Mouse (Mus musculus) stomach, embryonic 15.5 days (tissue): Measurements from ENCODE around the gene Sept6. TPM values are rescaled to one million over a fixed set of nuclear protein-coding genes. Genes with fewer than 3 reads are reported as not detected.
A peak's percentile ranks its signal among the peaks of the same experiment; 100 is the strongest.

Source experiments
- ATAC-seq: fragments of 200-750 bp; cut with Nextera tagmentation; 2 replicates; pipeline ENCODE4 v1.8.0; 2017; ENCODE audit warnings: low read depth, moderate number of reproducible peaks, moderate TSS enrichment; ENCODE audit not compliant: insufficient read depth, low FRiP score
- H3K27ac ChIP-seq: fragments of 300-500 bp; sonication (generic); 2 replicates; pipeline ENCODE4 v1.5.1; 2015; ENCODE audit warnings: mild to moderate bottlenecking, inconsistent platforms
- H3K27me3 ChIP-seq: fragments of 300-500 bp; sonication (generic); replicated peaks from 2 replicates; pipeline ENCODE4 v1.6.1; 2015; ENCODE audit warnings: inconsistent platforms
- H3K36me3 ChIP-seq: fragments of 300-500 bp; sonication (generic); 2 replicates; pipeline ENCODE4 v1.6.1; 2015; ENCODE audit warnings: inconsistent platforms
- H3K4me1 ChIP-seq: fragments of 300-500 bp; sonication (generic); 2 replicates; pipeline ENCODE4 v1.6.1; 2015; ENCODE audit warnings: inconsistent platforms
- H3K4me2 ChIP-seq: fragments of 300-500 bp; sonication (generic); 2 replicates; pipeline ENCODE4 v1.6.1; 2015; ENCODE audit warnings: mild to moderate bottlenecking, inconsistent platforms
- H3K4me3 ChIP-seq: fragments of 300-500 bp; sonication (generic); replicated peaks from 2 replicates; pipeline ENCODE4 v1.5.1; 2015; ENCODE audit warnings: inconsistent platforms
- H3K9ac ChIP-seq: fragments of 300-500 bp; sonication (generic); 2 replicates; pipeline ENCODE4 v1.6.1; 2015; ENCODE audit warnings: inconsistent platforms
- H3K9me3 ChIP-seq: fragments of 300-500 bp; sonication (generic); 2 replicates; pipeline ENCODE4 v1.6.1; 2016; ENCODE audit warnings: inconsistent platforms
- WGBS: fragments of 180-500 bp; shearing (Covaris S2); methylation state at CpG from one replicate; pipeline ENCODE4 v1.1.7; 2015; 5-methylcytosine and 5-hydroxymethylcytosine counted together
- polyA plus RNA-seq: library from polyadenylated mRNA; unstranded; fragments of >200 nt; fragmentation: Nextera tagmentation; extraction: Ambion mirVana; gene quantifications from 2 replicates; pipeline ENCODE4 v1.2.1, GENCODE M21; 2015

Sept6 gene
- polyA plus RNA-seq, 1 experiment from 2014 or later, result 15.9 TPM

DNA sequence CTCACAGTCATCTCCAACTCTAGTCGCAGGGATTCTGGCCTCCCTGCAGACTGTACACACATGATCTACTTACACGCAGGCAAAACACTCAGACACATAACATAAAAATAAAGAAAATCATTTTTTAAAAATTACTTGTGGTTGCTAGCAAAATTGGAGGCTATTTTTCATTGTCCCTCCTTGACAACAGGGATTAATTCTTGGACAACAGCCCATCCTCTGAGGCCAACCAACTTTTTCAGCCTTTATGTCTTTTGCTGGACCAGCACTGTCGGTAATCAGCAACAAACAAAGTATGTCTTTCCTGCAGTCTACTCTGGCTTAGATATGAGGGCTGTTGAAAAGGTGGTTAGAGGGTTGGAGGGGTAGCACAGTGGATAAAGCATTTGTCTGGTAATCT, 50.5 kb downstream of the Sept6 start:
- no peak for ATAC-seq
- Histone ChIP-seq H3K4me1 (no peaks in the 10 kb centered on the region), H3K9me3 (no peaks in the 10 kb centered on the region), H3K36me3 (no peaks in the 10 kb centered on the region), H3K27me3 (no peaks in the 10 kb centered on the region), H3K4me3 (no peak overlapping the region), H3K27ac (no peak overlapping the region), H3K9ac (no peak overlapping the region), H3K4me2 (no peak overlapping the region)
- 63% methylated on average over 3 of the region's 3 CpGs for WGBS

DNA sequence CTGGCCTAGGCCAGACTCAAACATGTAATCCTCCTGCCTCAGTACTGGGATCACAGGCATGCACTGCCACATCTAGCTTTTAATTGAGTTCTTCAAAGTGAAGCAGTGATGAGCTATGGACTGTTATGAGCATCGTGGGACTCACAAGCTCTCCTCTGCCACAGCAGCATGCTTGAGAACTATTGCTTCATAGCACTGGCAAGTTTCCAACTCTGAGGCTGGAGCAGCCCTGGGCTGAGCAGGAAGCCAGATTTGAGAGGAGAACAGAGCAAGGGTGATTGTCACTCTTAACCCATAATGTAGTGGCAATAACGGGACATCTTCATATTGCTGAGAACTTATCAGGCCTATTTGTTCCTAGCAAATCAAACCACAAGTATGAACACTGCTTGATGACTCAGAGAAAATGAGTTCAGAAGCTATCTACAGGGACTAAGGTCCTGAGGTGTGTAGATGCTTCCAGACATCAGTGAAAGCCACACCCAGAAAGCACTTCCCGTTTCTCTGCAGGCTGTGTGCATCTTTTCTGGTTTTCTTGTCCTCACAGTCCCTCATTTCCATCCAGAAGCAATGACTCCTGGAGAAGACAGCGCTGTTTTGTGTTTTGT, 51.7 kb downstream of the Sept6 start:
- no peak overlapping the region for H3K4me2 ChIP-seq
- H3K36me3 ChIP-seq, result no peaks in the 10 kb centered on the region
- no peaks in the 10 kb centered on the region for H3K9me3 ChIP-seq
- WGBS, result 61% methylated on average over 4 of the region's 4 CpGs
- ATAC-seq, result no peak
- H3K9ac ChIP-seq, result no peak overlapping the region
- no peaks in the 10 kb centered on the region for H3K4me1 ChIP-seq
- no peak overlapping the region for H3K27ac ChIP-seq
- H3K4me3 ChIP-seq, result no peak overlapping the region
- no peaks in the 10 kb centered on the region for H3K27me3 ChIP-seq

DNA sequence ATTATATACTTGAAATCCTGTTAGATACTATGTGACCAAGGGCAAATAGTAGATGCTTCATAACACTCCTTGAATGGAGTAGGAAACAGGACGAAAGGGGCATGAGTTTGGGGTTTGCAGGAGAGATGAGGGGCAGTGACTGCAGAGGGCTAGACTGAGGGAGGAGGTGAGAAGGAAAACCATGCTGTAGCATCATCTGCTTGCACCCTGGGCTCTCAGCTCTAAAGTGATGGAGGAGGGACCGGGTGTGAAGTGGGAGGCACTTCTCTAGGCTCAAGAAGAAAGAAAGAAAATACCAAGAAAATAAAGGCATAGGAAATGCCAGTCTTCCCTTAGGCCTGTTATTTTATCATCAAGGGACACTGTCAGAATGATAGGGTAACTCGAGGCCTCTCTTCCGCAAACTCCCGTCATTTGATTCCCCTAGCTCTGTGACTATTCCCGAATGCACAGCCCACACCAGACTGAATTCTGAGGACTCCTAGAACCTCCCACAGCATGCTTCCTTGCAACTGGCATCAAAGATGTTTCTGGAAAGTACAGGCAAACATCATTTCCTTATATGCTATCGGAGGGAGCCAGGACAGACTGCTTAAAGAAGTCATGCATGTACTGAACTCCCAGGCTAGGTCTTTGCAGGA, 56.1 kb downstream of the Sept6 start:
- H3K4me2 ChIP-seq, result no peak overlapping the region
- no peaks in the 10 kb centered on the region for H3K27me3 ChIP-seq
- ATAC-seq, result no peak
- H3K4me3 ChIP-seq, result no peak overlapping the region
- no peak overlapping the region for H3K27ac ChIP-seq
- H3K9me3 ChIP-seq, result no peaks in the 10 kb centered on the region
- H3K9ac ChIP-seq, result no peak overlapping the region
- 62% methylated on average over 7 of the region's 7 CpGs for WGBS
- H3K4me1 ChIP-seq, result no peaks in the 10 kb centered on the region
- H3K36me3 ChIP-seq, result no peaks in the 10 kb centered on the region

DNA sequence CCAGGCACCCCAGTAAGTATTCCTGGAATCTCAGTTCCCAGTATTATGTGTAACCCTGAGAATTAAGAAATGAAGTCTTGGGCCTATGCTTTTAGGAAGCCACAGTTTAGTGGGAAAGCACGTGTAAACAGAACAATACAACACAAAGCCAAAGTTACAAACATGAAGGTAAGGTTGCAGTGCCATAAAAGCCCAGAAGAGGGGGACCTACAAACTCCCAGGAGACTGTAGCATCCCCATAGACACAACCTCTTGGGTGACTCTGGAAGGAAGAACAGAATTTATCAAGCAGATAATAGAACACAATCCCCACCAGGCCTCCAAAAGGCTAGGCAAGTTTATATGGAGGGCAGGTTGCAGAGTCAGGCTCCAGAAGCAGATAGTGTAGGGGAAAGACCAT, 61.0 kb downstream of the Sept6 start:
- H3K27ac ChIP-seq, result no peak overlapping the region
- H3K4me3 ChIP-seq, result no peak overlapping the region
- no peaks in the 10 kb centered on the region for H3K4me1 ChIP-seq
- no peaks in the 10 kb centered on the region for H3K27me3 ChIP-seq
- no peaks in the 10 kb centered on the region for H3K36me3 ChIP-seq
- no peak overlapping the region for H3K4me2 ChIP-seq
- H3K9me3 ChIP-seq, result no peaks in the 10 kb centered on the region
- 30% methylated on average over 1 of the region's 1 CpGs for WGBS
- no peak overlapping the region for H3K9ac ChIP-seq
- ATAC-seq, result no peak

DNA sequence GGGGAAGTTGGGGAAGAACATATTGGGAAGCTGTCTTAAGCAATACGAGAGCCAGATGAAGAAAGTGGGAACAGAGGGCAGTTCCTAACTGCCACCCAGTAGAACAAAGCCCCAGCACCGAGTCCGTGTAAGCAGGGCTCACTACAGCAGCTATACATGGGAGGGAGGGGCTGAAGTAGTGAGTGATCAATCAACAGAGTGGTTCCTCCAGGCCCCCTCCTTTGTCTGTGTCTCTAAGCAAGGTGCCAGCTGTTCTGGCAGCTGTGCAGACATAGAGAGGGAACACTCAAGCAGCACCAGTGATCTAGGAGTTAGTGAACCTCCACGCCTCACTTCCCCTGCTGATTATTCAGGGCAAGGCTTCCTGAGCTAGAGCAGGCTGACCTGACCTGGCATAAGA, 61.9 kb downstream of the Sept6 start:
- Histone ChIP-seq H3K27me3 (no peaks in the 10 kb centered on the region), H3K36me3 (no peaks in the 10 kb centered on the region), H3K4me1 (no peaks in the 10 kb centered on the region), H3K9ac (no peak overlapping the region), H3K27ac (no peak overlapping the region), H3K4me2 (no peak overlapping the region), H3K9me3 (no peaks in the 10 kb centered on the region), H3K4me3 (no peak overlapping the region)
- ATAC-seq, result no peak
- 69% methylated on average over 4 of the region's 4 CpGs for WGBS

DNA sequence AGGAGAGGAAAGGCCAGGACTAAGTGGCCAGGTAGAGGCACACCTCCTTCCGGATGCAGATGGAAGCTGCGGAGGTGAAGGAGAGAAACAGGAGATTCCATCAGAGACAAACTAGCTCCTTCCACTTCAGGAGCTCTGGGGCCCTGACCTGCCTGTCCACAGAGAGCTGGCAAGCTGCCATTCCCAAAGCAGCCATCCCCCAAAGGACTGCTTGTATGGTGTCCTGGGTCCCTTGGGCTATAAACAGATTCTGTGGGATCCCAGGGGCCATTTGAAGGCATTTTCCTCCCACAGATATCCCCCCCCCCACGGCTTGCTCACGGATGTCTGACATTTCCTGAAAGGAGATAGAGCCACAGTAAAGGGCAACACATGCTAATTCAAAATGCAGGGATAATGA, 62.8 kb downstream of the Sept6 start:
- Histone ChIP-seq H3K4me3 (no peak overlapping the region), H3K4me1 (no peaks in the 10 kb centered on the region), H3K36me3 (no peaks in the 10 kb centered on the region), H3K9ac (no peak overlapping the region), H3K9me3 (no peaks in the 10 kb centered on the region), H3K4me2 (no peak overlapping the region), H3K27ac (no peak overlapping the region), H3K27me3 (no peaks in the 10 kb centered on the region)
- ATAC-seq, result no peak
- WGBS, result 73% methylated on average over 4 of the region's 4 CpGs

DNA sequence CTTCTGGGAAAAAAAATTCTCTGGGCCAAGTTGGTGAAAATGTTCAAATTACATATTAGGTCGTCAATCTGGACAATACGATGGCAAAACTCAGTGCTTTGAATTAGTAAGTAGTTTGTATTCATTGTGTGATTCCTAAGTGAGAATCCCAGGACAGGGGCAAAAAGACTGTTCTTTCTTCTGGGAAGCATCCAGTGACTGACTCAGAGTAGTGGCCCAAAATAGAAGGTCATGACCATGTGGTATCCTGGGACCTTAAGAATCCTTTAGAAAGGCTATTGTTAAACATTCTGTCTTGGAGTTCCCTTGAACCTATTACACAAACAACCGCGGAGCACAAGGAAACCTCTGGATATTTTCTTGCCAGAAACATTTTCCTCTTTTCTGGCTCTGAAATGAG, 70.2 kb downstream of the Sept6 start:
- no peaks in the 10 kb centered on the region for H3K36me3 ChIP-seq
- H3K4me3 ChIP-seq, result no peak overlapping the region
- no peak overlapping the region for H3K27ac ChIP-seq
- no peak for ATAC-seq
- H3K27me3 ChIP-seq, result no peaks in the 10 kb centered on the region
- no peak overlapping the region for H3K9ac ChIP-seq
- H3K4me2 ChIP-seq, result no peak overlapping the region
- WGBS, result 83% methylated on average over 4 of the region's 4 CpGs
- no peaks in the 10 kb centered on the region for H3K9me3 ChIP-seq
- H3K4me1 ChIP-seq, result no peaks in the 10 kb centered on the region

DNA sequence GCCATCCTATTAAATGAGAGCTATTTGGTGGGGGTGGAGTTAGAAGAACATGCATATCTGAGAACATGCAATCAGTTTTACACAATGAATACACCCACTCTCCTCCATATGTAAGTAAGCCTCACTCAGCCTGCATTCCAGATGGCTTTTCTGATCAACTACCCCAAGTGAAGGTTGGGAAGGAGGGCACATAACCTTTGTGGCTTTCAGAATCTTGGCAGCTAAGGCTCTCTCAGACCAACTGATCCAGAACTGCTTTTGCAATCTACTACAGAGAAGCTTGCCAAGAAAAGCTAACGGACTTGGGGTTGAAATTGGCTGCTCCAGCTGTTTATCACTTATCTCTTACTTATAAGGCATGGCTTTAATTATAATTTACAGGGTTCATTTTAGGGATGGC, 73.8 kb downstream of the Sept6 start:
- Histone ChIP-seq H3K9ac (no peak overlapping the region), H3K27ac (no peak overlapping the region), H3K4me1 (no peaks in the 10 kb centered on the region), H3K27me3 (no peaks in the 10 kb centered on the region), H3K4me2 (no peak overlapping the region), H3K9me3 (no peaks in the 10 kb centered on the region), H3K4me3 (no peak overlapping the region), H3K36me3 (no peaks in the 10 kb centered on the region)
- 78% methylated on average over 1 of the region's 1 CpGs for WGBS
- ATAC-seq, result no peak; the same call in 1 of the 2 replicates

DNA sequence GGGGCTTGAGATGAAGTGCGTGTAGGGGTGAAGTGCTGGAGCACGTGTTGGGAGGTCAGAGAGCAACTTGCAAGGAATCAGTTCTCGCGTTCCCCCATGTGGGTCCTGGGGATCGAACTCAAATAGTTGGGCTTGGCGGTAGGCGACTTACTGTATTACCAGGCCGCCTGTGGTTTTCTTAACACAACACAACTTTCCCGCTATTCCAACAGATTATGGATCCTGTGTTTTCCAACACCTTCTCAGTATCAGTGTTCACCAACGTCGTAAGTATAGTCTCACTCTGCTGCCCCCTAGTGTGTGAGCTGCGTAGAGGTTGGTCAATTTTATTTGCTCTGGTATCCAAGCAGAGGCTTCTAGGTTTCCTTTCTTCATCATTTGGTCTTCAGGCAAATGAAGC, 80.3 kb downstream of the Sept6 start:
- 48% methylated on average over 12 of the region's 12 CpGs for WGBS
- no peaks in the 10 kb centered on the region for H3K9me3 ChIP-seq
- H3K4me2 ChIP-seq, result no peak overlapping the region
- ATAC-seq, result no peak
- H3K4me1 ChIP-seq, result no peaks in the 10 kb centered on the region
- no peak overlapping the region for H3K9ac ChIP-seq
- no peak overlapping the region for H3K27ac ChIP-seq
- no peak overlapping the region for H3K4me3 ChIP-seq
- no peaks in the 10 kb centered on the region for H3K27me3 ChIP-seq
- no peaks in the 10 kb centered on the region for H3K36me3 ChIP-seq

DNA sequence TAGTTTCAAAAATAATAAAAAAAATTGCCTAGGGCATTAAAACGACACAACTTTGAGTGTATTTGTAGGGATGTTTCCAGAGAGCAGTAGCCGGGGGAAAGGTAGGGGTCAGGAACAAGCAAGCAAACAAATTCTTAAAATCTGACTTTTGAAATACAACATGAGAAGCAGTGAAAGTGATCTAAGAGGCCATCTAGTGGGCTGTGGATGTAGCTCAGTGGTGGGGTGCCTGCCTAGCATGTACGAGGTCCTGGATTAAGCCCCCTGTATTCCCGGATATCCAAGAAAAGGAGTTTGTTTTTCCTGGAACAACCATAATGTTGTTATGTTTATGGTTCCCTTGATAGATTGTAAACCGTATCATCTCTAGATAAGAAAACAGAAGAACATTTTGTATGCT, 85.1 kb downstream of the Sept6 start:
- H3K27ac ChIP-seq, result no peak overlapping the region
- ATAC-seq, result no peak
- H3K4me1 ChIP-seq, result no peaks in the 10 kb centered on the region
- no peak overlapping the region for H3K9ac ChIP-seq
- 30% methylated on average over 5 of the region's 5 CpGs for WGBS
- no peaks in the 10 kb centered on the region for H3K9me3 ChIP-seq
- H3K27me3 ChIP-seq, result no peaks in the 10 kb centered on the region
- H3K4me2 ChIP-seq, result no peak overlapping the region
- H3K36me3 ChIP-seq, result no peaks in the 10 kb centered on the region
- H3K4me3 ChIP-seq, result no peak overlapping the region

DNA sequence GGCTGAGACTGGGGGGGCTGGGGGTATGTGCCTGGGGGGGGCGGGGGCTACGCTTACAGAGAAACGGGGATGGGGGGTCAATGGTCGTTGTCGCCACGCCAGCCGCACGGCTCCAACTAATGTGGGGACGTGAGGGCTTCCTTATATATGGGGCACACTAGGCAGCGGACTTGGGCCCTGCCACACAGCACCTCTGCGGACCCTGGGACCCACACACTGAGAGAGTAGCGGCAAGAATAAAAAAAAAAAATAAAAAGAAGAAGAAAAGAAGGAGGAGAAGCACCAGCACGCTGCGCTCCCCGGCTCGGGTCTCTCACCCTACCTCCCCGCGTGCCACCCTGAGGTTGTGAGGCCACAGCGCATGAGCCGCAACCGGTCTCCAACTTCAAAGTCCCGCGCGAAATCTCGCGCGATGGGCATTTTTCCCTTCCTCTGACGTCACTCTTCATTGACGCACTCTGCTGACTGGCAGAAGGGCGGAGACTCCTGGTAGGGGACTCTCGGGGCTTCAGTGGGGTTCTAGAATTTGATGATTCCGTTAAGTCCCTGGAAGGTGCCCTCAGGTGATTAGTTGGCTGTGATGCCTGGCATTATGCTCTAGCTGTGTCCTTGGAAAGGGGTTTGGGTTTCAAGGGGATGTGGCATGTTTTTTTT, 88.4 kb downstream of the Sept6 start:
- peak; percentile 89; the same call in 1 of the 2 replicates for ATAC-seq
- no peaks in the 10 kb centered on the region for H3K27me3 ChIP-seq
- H3K27ac ChIP-seq, result peak overlapping the region; percentile 54; the same call in 1 of the 2 replicates
- no peaks in the 10 kb centered on the region for H3K4me1 ChIP-seq
- peak overlapping the region; percentile 55 for H3K4me3 ChIP-seq
- WGBS, result 12% methylated on average over 31 of the region's 32 CpGs
- H3K9ac ChIP-seq, result peak overlapping the region; percentile 37; the same call in 1 of the 2 replicates
- no peaks in the 10 kb centered on the region for H3K36me3 ChIP-seq
- no peaks in the 10 kb centered on the region for H3K9me3 ChIP-seq
- peak overlapping the region; percentile 62 for H3K4me2 ChIP-seq

DNA sequence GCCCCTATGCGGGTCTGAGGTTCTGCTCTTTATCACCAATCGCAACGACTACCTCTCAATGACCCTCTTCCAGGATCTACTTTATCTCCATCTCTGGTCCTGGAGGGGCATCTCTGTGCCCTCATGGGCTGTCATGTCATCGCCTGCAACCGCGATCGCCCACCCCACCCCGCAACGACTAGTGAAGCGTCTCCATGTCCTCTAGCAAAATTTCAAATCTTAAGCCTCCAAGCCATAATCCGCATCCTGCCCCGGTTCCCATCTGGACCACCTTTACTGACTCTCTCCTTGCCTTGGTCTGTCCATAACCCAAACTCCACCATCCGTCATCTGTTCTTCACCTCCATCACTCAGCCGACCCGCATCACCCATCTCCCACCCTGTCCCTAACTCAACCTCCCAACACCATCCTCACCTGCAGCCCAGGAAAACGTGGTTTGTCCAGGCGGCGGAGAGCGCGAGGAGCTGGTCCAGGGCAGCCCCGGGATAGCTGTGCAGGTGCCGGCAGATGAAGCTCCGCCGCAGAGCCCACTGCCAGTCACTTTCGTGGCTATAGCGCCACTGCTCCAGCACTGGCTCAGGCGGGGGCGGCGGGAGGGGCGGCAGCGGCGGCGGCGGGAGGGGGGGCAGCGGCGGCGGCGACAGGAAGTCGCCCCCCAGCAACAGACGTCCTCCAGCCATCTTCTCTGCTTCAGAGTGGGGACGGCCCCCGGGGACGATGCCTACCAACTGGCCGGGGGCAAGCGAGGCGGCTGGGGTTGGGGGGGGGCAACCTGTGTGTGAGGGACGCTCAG, 89.1 kb downstream of the Sept6 start, which contains the start of gene Nkrf:
TSS of gene Nkrf (minus strand) at position 579 of the 794 bp plus-strand sequence.
- Histone ChIP-seq H3K4me1 (no peaks in the 10 kb centered on the region), H3K27me3 (no peaks in the 10 kb centered on the region), H3K4me2 (peak within 1 kb of the TSS; percentile 62), H3K9ac (peak within 1 kb of the TSS; percentile 37; the same call in 1 of the 2 replicates), H3K36me3 (no peaks in the 10 kb centered on the region), H3K4me3 (peak within 1 kb of the TSS; percentile 55), H3K27ac (peak within 1 kb of the TSS; percentile 54; the same call in 1 of the 2 replicates), H3K9me3 (no peaks in the 10 kb centered on the region)
- WGBS, result 29% methylated on average over 43 of the region's 47 CpGs
- peak; percentile 48; the same call in 1 of the 2 replicates for ATAC-seq
